Mouse (Mus musculus) heart, adult 2 months (tissue): ENCODE data around the gene Tent5c.

Source experiments
- CTCF ChIP-seq: fragments of 200-600 bp; IDR thresholded peaks from 2 replicates; pipeline ENCODE4 v1.8.1; 2022; ENCODE audit warnings: antibody characterized with exemption, mild to moderate bottlenecking, moderate library complexity
- EP300 ChIP-seq: fragments of 200-500 bp; IDR thresholded peaks from 2 replicates; pipeline ENCODE4 v1.6.1; 2011; ENCODE audit warnings: low read depth, low read length, control low read depth; ENCODE audit not compliant: insufficient read depth

GRCm38 (mm10) chr3:100530919-100531318 lies 41.8 kb upstream of the Tent5c start:
- no peak for TF ChIP-seq CTCF
- TF ChIP-seq EP300 = no peak
